In genomic region chr17:69181560-69182316, GRCm38 (mm10) we compare ENCODE assay signal across 8 mouse cellular contexts.
A peak's percentile ranks its signal among the peaks of the same experiment; 100 is the strongest.
DNase-seq lines count a peak whose midpoint lies in the region; ATAC-seq and TF ChIP-seq lines count a peak whose summit lies in the region.

No protein-coding gene starts in this region.

- no peak for TF ChIP-seq CTCF in heart, postnatal 0 days (IDR thresholded peaks at IDR 0.05; ENCODE audit: low read depth)
- TF ChIP-seq CTCF in thymus, adult 2 months (IDR thresholded peaks at IDR 0.05; ENCODE audit: borderline replicate concordance, control insufficient read depth, extremely low read depth, insufficient read depth, low read length, poor library complexity): no peak

- no peaks in the 10 kb centered on the region for H3K9me3 ChIP-seq in heart, postnatal 0 days (replicated peaks; ENCODE audit: control insufficient read depth, low read length)
- no peaks in the 10 kb centered on the region for H3K9me3 ChIP-seq in midbrain, embryonic 10.5 days (replicated peaks)

- H3K36me3 ChIP-seq in heart, postnatal 0 days (replicated peaks; ENCODE audit: control insufficient read depth, insufficient read depth, low read length): no peaks in the 10 kb centered on the region
- no peaks in the 10 kb centered on the region for H3K36me3 ChIP-seq in midbrain, embryonic 10.5 days
- no peaks in the 10 kb centered on the region for H3K36me3 ChIP-seq in thymus, adult 2 months (ENCODE audit: control insufficient read depth, insufficient read depth, low read length)

- peak overlapping the region; percentile 52 for H3K4me2 ChIP-seq in heart, postnatal 0 days (ENCODE audit: low read depth, low read length)

- peak overlapping the region; percentile 82 for H3K27ac ChIP-seq in heart, postnatal 0 days (ENCODE audit: low read depth)
- H3K27ac ChIP-seq in midbrain, embryonic 10.5 days (replicated peaks): peak overlapping the region; percentile 70
- H3K27ac ChIP-seq in thymus, adult 2 months (ENCODE audit: control insufficient read depth, insufficient read depth, low read length): no peak overlapping the region

- 15% methylated on average over 7 of the region's 7 CpGs for WGBS in heart, postnatal 0 days
- WGBS in midbrain, embryonic 10.5 days: 33% methylated on average over 7 of the region's 7 CpGs
- 62% methylated on average over 7 of the region's 7 CpGs for WGBS in thymus, adult 2 months

- DNase-seq in Muller cell, postnatal 12 days (ENCODE audit: inconsistent ontology term): peak; percentile 21
- DNase-seq in embryo, embryonic 10.5 days (ENCODE audit: low spot score): peak; percentile 48
- no peak for DNase-seq in heart, postnatal 0 days (ENCODE audit: low spot score)
- DNase-seq in midbrain, embryonic 10.5 days (ENCODE audit: low spot score): peak; percentile 44
- no peak for DNase-seq in layer of hippocampus, postnatal 25 days (ENCODE audit: extremely low spot score in 1 of 2, low spot score in 1 of 2)
- DNase-seq in thymus, adult 2 months: no peak
- DNase-seq in cerebellum, postnatal 25 days: no peak
- no peak for DNase-seq in spleen, postnatal 14 days (ENCODE audit: low spot score in 2 of 2)

- H3K9ac ChIP-seq in heart, postnatal 0 days (replicated peaks; ENCODE audit: low read depth, low read length): peak overlapping the region; percentile 45; the same call in 1 of the 2 replicates

- no peaks in the 10 kb centered on the region for H3K27me3 ChIP-seq in heart, postnatal 0 days (ENCODE audit: control insufficient read depth, insufficient read depth, low read length)
- no peaks in the 10 kb centered on the region for H3K27me3 ChIP-seq in midbrain, embryonic 10.5 days (ENCODE audit: low read depth, poor library complexity, severe bottlenecking)
- no peaks in the 10 kb centered on the region for H3K27me3 ChIP-seq in thymus, adult 2 months (ENCODE audit: control insufficient read depth, insufficient read depth, low read length)

- peak overlapping the region; percentile 33 for H3K4me3 ChIP-seq in heart, postnatal 0 days (ENCODE audit: low read depth, low read length)
- H3K4me3 ChIP-seq in midbrain, embryonic 10.5 days: 0 out of 2 replicates have a peak overlapping the region, but pooled peaks have one; percentile 0
- H3K4me3 ChIP-seq in thymus, adult 2 months (ENCODE audit: control insufficient read depth, insufficient read depth, low read length): no peak overlapping the region

- no peak for TF ChIP-seq POLR2A in thymus, adult 2 months (IDR thresholded peaks at IDR 0.05; ENCODE audit: control insufficient read depth, extremely low read depth, insufficient read depth, low read length, poor library complexity)

- TF ChIP-seq EP300 in heart, postnatal 0 days (IDR thresholded peaks at IDR 0.05; ENCODE audit: low read depth): no peak

- peaks cover 24% of the 10 kb centered on the region for H3K4me1 ChIP-seq in heart, postnatal 0 days (ENCODE audit: control insufficient read depth, insufficient read depth)
- peaks cover 24% of the 10 kb centered on the region for H3K4me1 ChIP-seq in midbrain, embryonic 10.5 days
- H3K4me1 ChIP-seq in thymus, adult 2 months (replicated peaks; ENCODE audit: control insufficient read depth, insufficient read depth, low read length): no peaks in the 10 kb centered on the region

- peak; percentile 65; the same call in 1 of the 2 replicates for ATAC-seq in heart, postnatal 0 days (ENCODE audit: insufficient read depth, low read depth)

Comparison
In these comparisons a context has a peak if more than half of its experiments do, and no peak if none do; other contexts are left out.
1. DNase-seq: peak in Muller cell, postnatal 12 days (single experiment), embryo, embryonic 10.5 days (single experiment) and midbrain, embryonic 10.5 days (single experiment); none in heart, postnatal 0 days (single experiment), layer of hippocampus, postnatal 25 days (0 of 2), thymus, adult 2 months (single experiment), cerebellum, postnatal 25 days (0 of 2) and spleen, postnatal 14 days (0 of 2).